Mouse (Mus musculus) left cerebral cortex, postnatal 25 days (tissue): ENCODE data around the gene Got1. TPM values are rescaled to one million over a fixed set of nuclear protein-coding genes. Genes with fewer than 3 reads are reported as not detected.
A peak's percentile ranks its signal among the peaks of the same experiment; 100 is the strongest.
"Not testable (repeated sequence)": the region's sequence is repeated elsewhere in the genome, so short reads cannot be mapped to it uniquely, and the experiment has no call there.

Experiments used
- DNase-seq, 2 experiments: peaks; one replicate each; pipeline ENCODE4 v3.0.0; 2022; ENCODE audit warnings: low spot score in 2 of 2, mixed read lengths in 1 of 2
- intact Hi-C: fragments of 180-260 bp; cut with DNase I; formaldehyde crosslinking; loops from one replicate; pipeline ENCODE4 v1.15.1; 2025
- total RNA-seq, 2 experiments: library from RNA; stranded (reverse); gene quantifications; 2 replicates each; pipeline ENCODE4 v1.2.3; 2021

The Got1 gene
- total RNA-seq, 2 experiments from 2014 or later = 340 to 351 TPM

DNA sequence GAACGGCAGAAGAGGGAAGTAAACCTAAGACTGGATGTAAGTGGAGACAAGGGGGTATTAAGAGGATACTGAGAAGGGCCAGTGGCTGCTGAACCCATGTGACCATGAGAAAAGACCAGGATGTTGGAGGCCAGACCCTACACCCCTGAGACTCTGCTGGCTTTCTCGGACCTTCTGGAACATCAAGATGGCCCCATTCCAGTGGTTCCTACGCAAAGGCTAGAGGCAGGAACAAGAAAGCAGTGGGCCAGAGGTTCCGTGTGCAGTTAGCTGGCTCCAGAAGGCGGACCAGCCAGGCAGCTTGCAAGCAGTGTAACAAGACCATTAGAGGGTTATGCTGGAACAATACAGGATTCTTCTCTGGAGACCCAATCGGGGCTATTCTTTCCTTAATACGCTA lies 27.0 kb downstream of the Got1 start:
- no peak for DNase-seq
- intact Hi-C loops = loop anchor here (2.0 kb wide), 1 partner anchor 29 kb away; no protein-coding TSS in a partner anchor

DNA sequence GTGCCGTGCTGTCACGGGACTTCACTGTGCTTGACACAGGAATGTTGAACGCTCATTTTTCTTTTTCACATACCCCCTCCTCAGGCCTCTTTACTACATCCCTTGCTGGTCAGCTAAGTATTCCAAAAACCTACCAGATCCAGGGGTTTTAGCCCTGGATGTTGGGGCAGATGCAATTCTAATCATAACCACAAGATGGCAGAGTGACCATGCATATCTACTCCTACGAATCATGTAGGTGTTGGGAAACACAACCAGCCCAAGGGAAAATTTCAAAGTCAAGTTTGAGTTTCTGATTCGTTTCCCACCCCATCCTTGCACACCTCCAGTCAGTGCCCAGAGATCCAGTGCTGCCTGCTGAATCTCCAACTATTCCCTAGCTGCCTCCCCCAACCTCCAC lies 28.6 kb downstream of the Got1 start:
- intact Hi-C loops = loop anchor here (2.0 kb wide), 1 partner anchor 31 kb away; no protein-coding TSS in a partner anchor
- DNase-seq = peak; percentile 61 to 80

DNA sequence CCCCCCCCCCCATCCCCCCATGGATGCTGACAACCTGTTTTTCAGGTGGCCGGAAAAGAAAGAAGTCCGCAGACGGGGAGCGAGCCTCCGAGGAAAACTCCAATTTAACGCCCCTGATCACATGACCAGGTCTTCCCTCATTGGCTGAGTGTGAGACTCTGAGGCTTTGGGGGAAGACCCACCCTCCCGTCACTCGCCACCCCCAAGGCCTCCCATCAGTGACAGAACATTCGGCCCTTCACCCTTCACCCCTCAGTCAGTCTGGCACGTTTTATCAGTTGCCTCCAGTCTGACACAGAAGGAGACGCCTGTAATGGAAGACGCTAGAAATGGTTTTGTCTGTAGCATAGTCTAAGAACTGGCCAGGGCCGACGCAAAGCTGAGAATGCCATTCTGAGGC lies 29.5 kb downstream of the Got1 start:
- intact Hi-C loops = no loop called here

DNA sequence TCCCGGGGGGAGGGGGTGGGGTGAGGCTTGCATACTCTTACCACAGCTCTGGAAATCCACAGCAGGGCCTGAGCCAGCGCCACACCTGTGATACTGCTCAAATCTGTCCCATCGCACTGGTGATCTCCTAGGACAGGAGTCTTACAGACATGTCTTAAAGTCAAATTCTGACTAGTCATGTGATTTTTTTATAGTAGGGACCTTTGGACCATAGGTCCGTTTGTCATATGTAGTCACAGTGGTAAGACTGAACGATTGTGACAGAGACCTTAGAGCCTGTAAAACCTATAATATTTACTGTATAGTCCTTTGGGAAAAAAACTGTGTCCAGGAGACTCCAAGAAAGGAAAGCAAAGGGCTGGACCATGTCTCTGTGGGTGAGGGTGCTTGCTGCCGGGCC lies 30.5 kb downstream of the Got1 start:
- intact Hi-C loops = no loop called here
- no peak for DNase-seq

More for the DNA sequence above, 29.5 kb downstream of the Got1 start:
- DNase-seq = no peak

DNA sequence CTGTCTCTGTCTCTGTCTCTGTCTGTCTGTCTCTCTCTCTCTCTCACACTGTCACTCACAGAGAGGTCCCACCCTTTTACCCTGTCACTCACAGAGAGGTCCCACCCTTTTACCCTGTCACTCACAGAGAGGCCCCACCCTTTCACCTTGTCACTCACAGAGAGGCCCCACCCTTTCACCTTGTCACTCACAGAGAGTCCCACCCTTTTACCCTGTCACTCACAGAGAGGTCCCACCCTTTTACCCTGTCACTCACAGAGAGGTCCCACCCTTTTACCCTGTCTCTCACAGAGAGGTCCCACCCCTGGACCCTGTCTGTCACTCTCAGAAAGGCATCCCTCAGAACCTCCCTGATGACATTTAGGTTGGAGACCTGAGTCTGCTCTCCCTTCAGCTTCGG lies 31.1 kb downstream of the Got1 start:
- intact Hi-C loops, DNase-seq: not testable (repeated sequence)

DNA sequence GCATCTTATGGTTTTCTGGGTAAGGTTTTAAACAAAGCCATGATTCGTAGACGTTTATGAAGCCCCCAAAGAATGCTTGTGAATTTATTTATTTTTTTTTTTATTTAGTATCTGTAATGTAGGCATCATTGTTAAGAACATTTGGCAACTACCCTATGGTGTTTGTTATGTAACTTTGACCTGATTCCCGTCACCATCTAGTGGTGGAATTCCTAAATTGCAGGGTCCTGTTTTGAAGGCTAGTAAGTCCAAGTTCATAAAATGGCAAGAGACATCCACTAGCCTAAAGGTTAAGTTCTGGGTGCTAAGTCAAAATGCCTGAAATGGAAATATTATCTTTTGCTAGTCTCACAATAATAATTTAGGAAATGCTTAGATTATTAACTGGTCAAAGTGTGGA lies 37.0 kb downstream of the Got1 start:
- intact Hi-C loops = no loop called here
- peak in 1 of 2 experiments; percentile 65 for DNase-seq

DNA sequence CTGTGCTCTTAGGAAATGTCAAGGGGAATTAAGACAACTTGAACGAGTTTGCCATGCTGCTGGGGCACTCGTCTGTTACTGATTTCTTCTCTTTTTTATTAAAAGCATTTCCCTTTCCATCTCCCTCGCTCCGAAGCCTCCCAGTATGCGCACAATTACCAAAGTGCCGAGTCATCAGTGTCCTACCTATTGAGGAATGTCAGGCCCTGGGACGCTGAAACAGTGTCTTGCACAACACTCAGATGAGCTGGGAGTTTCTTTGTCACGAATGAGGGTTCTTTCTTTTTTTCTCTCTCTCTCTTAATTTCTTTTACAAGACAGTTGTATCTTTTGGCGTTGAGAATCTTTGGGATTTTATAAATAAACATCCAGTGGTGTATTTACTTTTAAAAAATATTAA lies 43.9 kb downstream of the Got1 start:
- DNase-seq = no peak
- intact Hi-C loops = no loop called here

DNA sequence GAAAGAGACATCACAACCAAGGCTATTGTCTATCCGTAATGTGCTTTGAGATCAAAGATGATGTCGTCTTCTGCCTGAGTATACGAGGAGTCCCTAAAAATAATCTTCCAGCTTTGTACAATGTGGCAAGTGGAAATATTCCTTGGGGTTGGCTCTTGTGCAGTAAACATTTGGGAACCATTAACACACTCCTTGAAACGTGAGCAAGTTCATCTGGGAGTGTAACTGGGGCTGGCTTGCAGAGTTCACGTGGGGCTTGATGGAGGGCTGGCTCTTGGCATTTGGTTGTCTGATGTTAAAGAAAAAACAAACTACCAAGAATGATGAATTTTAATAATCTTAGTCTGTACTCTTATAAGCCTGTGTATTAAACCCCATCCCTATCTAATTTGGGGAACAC lies 45.0 kb downstream of the Got1 start:
- DNase-seq = no peak
- intact Hi-C loops = loop anchor here (5.0 kb wide), 2 partner anchors 77 to 682 kb away; no protein-coding TSS in a partner anchor

DNA sequence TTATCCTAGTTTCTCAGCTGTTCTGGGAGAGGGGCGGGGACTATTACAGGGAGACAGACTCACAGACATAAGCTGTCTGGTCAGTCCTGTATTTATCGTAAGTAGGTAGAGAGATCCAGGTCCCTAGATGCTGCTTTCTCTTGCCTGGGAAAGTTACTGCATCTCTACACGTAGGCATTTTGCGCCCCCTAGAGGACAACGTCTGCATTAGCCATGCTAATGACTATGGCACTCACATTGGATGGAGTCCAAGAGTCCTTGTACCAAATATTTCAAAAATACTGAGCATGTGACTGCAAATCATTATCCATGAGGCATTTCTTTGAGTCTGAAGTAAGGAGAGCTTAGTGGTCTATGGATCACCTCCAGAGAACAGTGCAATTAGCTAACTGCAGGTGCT lies 45.5 kb downstream of the Got1 start:
- peak; percentile 68 to 82 for DNase-seq
- intact Hi-C loops = loop anchor here (5.0 kb wide), 2 partner anchors 77 to 682 kb away; no protein-coding TSS in a partner anchor

DNA sequence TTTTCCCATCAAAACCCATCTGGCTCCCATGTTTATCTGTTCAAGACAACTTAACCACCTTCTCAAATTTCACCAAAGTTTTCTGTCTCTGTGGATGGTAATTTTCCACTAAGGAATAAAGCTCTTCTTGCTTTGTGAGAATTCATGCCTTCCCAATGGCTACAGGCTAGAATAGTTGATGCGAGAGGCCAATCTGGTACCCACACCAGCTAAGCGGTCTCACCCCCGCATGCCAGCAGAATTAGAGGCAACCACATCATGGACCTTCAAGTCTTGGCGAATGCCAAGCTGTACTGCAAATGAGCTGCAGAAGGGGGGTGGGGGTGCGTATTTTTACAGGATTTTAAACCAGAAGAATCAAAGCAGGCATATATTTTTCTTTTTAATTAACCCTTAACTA lies 47.0 kb downstream of the Got1 start:
- intact Hi-C loops = loop anchor here (5.0 kb wide), 2 partner anchors 75 to 680 kb away; no protein-coding TSS in a partner anchor
- DNase-seq = peak in 1 of 2 experiments; percentile 36

DNA sequence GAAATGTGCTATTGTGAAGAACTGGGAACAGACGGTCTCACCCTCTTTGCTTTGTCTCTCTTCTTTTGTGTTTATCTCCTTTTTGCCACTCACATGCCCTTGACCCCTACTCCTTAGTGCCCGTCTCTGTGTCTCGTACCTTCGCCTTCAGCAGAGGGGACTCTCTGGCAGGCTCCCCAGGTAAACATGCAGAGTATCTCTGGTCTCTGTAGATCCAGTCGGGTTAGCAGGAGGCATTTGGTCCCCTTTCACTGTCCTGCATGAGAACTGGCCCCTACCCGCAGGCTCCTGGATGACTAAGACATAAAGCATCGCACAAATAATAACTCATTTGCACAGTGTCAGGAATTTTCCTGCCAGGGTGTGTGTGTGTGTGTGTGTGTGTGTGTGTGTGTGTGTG lies 48.3 kb downstream of the Got1 start:
- intact Hi-C loops = loop anchor here (5.0 kb wide), 2 partner anchors 74 to 679 kb away; no protein-coding TSS in a partner anchor
- no peak for DNase-seq

DNA sequence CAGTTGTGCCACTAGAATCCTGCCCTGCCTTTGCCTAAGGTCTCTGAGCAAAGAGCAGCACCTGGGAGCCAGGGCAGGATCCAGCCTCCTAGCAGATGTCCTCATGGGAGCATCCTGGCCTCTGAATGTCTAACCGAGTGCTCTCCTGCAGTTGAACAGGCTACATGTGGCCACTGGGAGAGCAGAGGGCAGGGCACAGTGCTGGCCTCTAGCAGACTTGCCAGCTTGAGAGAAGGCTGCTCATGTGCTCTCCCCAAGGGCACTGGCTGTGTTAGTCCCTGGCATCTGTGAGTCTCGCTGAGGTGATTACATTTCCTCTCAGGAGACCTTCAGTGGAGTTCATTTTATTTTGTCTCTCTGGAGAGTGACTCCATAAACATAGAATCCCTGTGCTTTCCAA lies 48.8 kb downstream of the Got1 start:
- no peak for DNase-seq
- intact Hi-C loops = loop anchor here (5.0 kb wide), 2 partner anchors 73 to 678 kb away; no protein-coding TSS in a partner anchor

DNA sequence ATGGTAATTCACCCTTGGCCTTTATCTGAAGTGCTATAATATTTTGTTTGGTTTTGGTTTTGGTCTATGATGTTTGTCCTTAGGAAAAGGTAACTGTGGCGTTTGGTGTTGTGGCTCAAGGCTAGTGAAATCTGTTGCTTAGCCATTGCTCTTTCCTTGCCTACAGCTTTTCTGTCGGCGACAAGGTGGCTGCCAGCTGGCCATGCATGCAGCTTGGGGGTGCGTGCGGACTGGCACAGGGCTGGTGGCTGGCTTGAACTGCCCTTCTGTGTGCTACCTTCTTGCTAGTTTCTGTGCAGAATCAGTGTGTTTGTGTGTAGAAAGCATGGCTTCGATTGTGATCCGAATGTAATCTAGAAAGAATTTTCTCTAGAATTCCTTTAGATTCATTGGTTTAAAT lies 51.6 kb downstream of the Got1 start:
- DNase-seq = no peak
- intact Hi-C loops = no loop called here

DNA sequence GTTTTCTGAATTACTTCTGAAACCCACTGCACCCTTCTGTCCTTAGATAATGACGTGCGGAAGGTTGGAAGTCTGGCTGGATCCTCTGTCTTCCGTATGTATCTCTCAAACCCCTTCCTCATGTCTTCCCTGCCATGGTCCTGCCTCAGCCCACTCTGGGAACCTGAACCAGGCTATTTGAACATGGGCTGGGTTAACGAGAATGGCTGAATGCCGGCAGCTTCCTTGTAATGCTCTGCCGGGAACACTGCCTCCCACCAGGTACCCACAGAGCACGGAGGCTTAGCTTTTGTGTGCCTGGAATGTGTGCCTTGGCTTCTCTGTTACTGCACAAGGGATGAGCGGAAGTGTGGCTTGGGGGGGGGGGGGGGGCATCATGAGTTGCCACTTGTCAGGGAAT lies 52.1 kb downstream of the Got1 start:
- intact Hi-C loops = no loop called here
- no peak for DNase-seq

DNA sequence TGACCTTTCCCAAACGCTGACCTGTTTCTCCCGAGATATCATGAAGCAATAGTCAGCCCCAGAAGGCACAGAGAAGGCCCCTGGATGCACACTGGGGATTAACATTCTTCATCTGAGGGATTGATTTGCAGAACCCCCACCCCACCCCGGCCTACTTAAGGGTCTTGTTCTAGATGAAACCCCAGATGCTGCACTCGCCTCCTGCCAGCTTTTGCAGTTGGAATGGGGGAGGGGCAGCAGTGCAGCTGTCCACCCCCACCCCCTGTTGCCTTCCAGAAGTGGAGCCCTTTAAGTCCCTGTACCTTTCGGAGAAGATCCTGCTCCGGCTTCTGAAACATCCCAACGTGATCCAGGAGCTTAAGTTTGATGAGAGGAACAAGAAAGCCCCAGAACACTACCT lies 55.1 kb downstream of the Got1 start:
- no peak for DNase-seq
- intact Hi-C loops = loop anchor here (2.0 kb wide), 1 partner anchor 29 kb away; the partner anchor contains the start of gene Cnnm1

DNA sequence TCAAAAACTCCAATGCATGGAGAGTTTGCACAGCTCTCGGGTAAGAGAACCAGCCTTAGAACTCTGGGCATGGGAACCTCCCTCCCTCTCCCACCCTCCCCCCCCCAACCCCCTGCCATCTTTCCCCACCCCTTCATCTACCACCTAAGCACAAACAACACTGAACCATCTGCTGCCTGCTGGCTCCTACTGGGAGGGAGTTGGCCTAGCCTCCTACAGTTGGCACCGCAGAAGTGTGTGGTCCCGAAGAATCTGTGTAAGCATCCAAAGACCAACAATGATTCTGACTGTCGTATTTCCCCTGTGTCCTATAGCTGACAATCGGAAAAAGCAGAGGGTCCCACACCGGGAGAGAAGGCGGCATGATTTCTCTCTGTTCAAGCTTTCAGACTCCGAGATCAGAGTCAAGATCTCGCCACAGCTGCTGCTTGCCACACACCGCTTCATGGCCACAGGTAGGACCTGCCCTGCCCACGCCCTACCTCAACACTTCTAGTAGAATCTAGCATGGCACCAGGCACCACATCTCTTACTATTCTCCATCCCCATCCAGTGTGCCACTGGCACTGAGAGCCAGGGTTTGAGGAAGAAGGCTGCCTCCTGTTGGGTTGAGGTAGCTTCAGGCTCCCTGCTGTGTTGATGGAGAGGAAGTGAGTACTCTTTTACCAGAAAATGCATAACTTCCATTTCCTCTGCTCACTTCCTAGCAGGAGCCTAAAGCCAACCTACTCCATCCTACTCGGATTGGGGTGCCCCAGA lies 56.3 kb downstream of the Got1 start:
- peak in 1 of 2 experiments; percentile 77 for DNase-seq
- intact Hi-C loops = loop anchor here (2.0 kb wide), 1 partner anchor 27 kb away; the partner anchor contains the start of gene Cnnm1

DNA sequence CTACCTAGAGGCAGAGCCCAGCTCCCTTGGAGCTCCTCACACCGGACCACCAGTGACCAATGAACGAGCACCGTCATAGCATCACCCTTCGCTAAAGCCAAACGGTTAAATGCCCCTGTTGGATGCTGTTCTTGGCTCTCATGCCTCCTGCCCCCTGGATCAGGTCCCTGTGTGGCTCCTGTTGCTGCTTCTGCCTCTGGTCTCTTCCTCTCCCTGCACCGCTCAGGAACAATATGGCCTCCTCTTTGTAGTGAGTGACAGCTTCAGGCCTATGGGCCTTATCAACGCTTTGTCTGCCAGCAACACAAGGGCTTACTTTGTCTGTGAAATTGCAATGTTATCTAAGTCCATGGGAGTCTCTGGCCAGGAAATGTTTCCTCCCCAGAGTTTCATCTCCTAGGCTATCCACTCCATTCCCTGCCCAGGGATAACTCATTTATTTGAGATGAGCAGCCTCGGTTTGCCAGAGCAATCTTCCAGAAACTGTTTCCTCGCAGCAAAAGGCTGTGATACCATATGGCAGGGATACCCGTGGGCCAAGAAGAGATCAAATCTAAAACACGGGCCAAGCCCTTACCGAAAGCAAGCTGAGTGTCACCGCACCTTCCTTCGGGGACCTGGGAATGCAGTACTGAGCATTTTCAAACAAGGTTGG lies 58.7 kb downstream of the Got1 start:
- intact Hi-C loops = no loop called here
- no peak for DNase-seq

DNA sequence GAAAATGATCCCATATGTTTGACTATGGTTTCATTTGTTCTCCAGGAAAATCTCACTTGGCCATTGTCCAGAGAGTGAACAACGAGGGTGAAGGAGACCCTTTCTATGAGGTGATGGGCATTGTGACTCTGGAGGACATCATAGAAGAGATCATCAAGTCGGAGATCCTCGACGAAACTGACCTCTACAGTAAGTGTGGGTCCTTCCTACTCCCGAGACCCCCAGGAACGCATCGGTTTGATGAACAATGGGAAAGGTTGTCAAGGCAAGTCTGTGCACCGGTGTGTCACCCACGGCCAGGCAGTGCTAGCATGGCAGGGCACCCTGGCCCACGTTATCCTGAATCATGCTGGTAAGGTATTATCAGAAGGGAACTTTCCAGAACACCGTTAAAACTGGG lies 59.3 kb downstream of the Got1 start:
- DNase-seq = no peak
- intact Hi-C loops = no loop called here

DNA sequence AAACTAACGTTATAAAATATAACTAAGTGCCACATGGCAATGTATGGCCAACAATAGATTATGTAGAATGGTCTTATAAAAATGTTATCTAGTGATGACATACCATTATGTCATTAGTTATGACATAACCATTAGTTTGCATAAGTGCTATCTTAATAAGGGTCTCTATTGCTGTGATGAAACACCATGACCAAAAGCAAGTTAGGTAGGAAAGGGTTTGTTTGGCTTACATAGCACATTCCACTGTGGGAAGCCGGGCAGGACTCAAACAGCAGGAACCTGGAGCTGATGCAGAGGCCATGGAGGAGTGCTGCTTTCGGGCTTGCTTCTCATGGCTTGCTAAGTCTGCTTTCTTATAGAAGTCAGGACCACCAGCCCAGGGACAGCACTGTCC lies 60.1 kb downstream of the Got1 start:
- intact Hi-C loops = no loop called here
- DNase-seq = no peak

DNA sequence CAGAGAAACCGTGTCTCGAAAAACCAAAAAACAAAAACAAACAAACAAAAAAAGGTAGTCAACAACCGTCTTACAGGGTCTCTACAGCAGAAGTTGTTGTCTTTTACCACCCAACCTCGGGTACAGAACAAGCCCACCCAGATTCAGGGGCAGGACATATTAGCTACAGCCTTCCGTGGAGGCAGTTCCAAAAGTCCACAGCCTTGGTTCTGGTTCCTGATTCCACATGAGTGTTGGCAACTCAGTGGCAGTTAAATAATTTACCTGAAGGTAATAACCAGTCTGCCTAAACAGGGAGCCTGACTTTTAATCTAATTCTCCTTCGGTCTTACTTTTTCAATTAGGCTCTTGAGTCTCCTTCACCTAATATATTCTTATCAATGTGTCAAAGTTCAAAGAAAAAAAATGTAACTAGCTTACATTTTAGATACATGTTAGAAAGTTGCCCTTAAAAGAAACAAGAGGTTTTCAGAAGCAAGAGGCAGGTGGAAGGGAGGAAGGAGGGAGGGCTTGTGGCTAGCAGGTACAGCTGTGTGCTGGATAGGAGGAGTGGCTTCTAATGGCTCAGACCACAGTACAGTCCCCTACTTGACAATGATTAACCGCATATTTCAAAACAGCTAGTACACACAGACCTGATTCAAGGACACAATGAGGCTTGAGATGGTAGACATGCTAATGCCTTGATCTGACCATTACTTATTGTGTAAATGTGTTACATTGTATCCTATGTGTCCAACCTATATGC lies 60.7 kb downstream of the Got1 start:
- intact Hi-C loops = no loop called here
- DNase-seq = no peak
